Mouse (Mus musculus): ENCODE results near the gene Dhrs13. TPM values are rescaled to one million over a fixed set of nuclear protein-coding genes. Genes with fewer than 3 reads are reported as not detected.

Dhrs13 gene
- polyA plus RNA-seq (2012; ENCODE audit: insufficient read depth, insufficient read length, low replicate concordance, missing spikeins), result not detected in 2 replicates

- H3K4me3 ChIP-seq (ENCODE audit: insufficient read depth, low read depth, low read length), result peak within 1 kb of the TSS; percentile 62
- WGBS, result under 1% methylated on average over 96 of the region's 96 CpGs
- 0 out of 2 replicates have a peak within 1 kb of the TSS, but pooled peaks have one; percentile 11 for H3K27ac ChIP-seq (ENCODE audit: insufficient read depth, low read depth, low read length)
- TF ChIP-seq CTCF (IDR thresholded peaks at IDR 0.05; ENCODE audit: insufficient read depth, low read depth, low read length) (peak; percentile 88), POLR2A (IDR thresholded peaks at IDR 0.05; ENCODE audit: insufficient read depth, low read depth, low read length) (peak; percentile 55; the same call in 1 of the 2 replicates)
- H3K4me1 ChIP-seq (ENCODE audit: control insufficient read depth, insufficient read depth, low read length), result peaks cover 5% of the 10 kb centered on the region; the same call in 1 of the 2 replicates
These were observed at the start of gene Dhrs13 for GRCm38 (mm10) chr11:78031947-78032808. Gene Dhrs13 (plus strand): TSS chr11:78032280.

GRCm38 (mm10) chr11:77982441-77982905 is 49.6 kb upstream of the Dhrs13 start, which contains the start of gene Phf12:
Gene Phf12 (plus strand): TSS chr11:77982754.
- H3K4me1 ChIP-seq (ENCODE audit: control insufficient read depth, insufficient read depth, low read length), result peaks cover 5% of the 10 kb centered on the region; the same call in 1 of the 2 replicates
- no peak for TF ChIP-seq CTCF (IDR thresholded peaks at IDR 0.05; ENCODE audit: insufficient read depth, low read depth, low read length)
- peak; percentile 92 for TF ChIP-seq POLR2A (IDR thresholded peaks at IDR 0.05; ENCODE audit: insufficient read depth, low read depth, low read length)
- under 1% methylated on average over 62 of the region's 62 CpGs for WGBS

GRCm38 (mm10) chr11:77983191-77983936 is 48.7 kb upstream of the Dhrs13 start:
- peak overlapping the region; percentile 95 for H3K27ac ChIP-seq (ENCODE audit: insufficient read depth, low read depth, low read length)
- peaks cover 5% of the 10 kb centered on the region; the same call in 1 of the 2 replicates for H3K4me1 ChIP-seq (ENCODE audit: control insufficient read depth, insufficient read depth, low read length)
- peak overlapping the region; percentile 96 for H3K4me3 ChIP-seq (ENCODE audit: insufficient read depth, low read depth, low read length)
- WGBS, result under 1% methylated on average over 32 of the region's 32 CpGs
- no peak for TF ChIP-seq POLR2A (IDR thresholded peaks at IDR 0.05; ENCODE audit: insufficient read depth, low read depth, low read length)
- no peak for TF ChIP-seq CTCF (IDR thresholded peaks at IDR 0.05; ENCODE audit: insufficient read depth, low read depth, low read length)

More at GRCm38 (mm10) chr11:77982441-77982905, 49.6 kb upstream of the Dhrs13 start, which contains the start of gene Phf12:
- Histone ChIP-seq H3K4me3 (ENCODE audit: insufficient read depth, low read depth, low read length) (peak within 1 kb of the TSS; percentile 96), H3K27ac (ENCODE audit: insufficient read depth, low read depth, low read length) (peak within 1 kb of the TSS; percentile 100)

- Histone ChIP-seq H3K4me1 (ENCODE audit: control insufficient read depth, insufficient read depth, low read length) (peaks cover 9% of the 10 kb centered on the region; the same call in 1 of the 2 replicates), H3K4me3 (ENCODE audit: insufficient read depth, low read depth, low read length) (peak overlapping the region; percentile 96), H3K27ac (ENCODE audit: insufficient read depth, low read depth, low read length) (peak overlapping the region; percentile 95)
- no peak for TF ChIP-seq CTCF (IDR thresholded peaks at IDR 0.05; ENCODE audit: insufficient read depth, low read depth, low read length)
- TF ChIP-seq POLR2A (IDR thresholded peaks at IDR 0.05; ENCODE audit: insufficient read depth, low read depth, low read length), result peak; percentile 73; the same call in 1 of the 2 replicates
- under 1% methylated on average over 56 of the region's 63 CpGs for WGBS
These were observed 47.9 kb upstream of the Dhrs13 start for GRCm38 (mm10) chr11:77983937-77984835.

- WGBS, result 0% methylated on average over 13 of the region's 13 CpGs
- Histone ChIP-seq H3K4me1 (ENCODE audit: control insufficient read depth, insufficient read depth, low read length) (peaks cover 10% of the 10 kb centered on the region; the same call in 1 of the 2 replicates), H3K27ac (ENCODE audit: insufficient read depth, low read depth, low read length) (peak overlapping the region; percentile 95), H3K4me3 (ENCODE audit: insufficient read depth, low read depth, low read length) (peak overlapping the region; percentile 96)
- TF ChIP-seq POLR2A (IDR thresholded peaks at IDR 0.05; ENCODE audit: insufficient read depth, low read depth, low read length), result no peak
- no peak for TF ChIP-seq CTCF (IDR thresholded peaks at IDR 0.05; ENCODE audit: insufficient read depth, low read depth, low read length)
These were observed 47.2 kb upstream of the Dhrs13 start for GRCm38 (mm10) chr11:77984836-77985231.

- TF ChIP-seq CTCF (IDR thresholded peaks at IDR 0.05; ENCODE audit: insufficient read depth, low read depth, low read length) (no peak), POLR2A (IDR thresholded peaks at IDR 0.05; ENCODE audit: insufficient read depth, low read depth, low read length) (no peak)
- WGBS, result 61% methylated on average over 3 of the region's 3 CpGs
- Histone ChIP-seq H3K4me3 (ENCODE audit: insufficient read depth, low read depth, low read length) (no peak overlapping the region), H3K4me1 (ENCODE audit: control insufficient read depth, insufficient read depth, low read length) (peaks cover 7% of the 10 kb centered on the region; the same call in 1 of the 2 replicates), H3K27ac (ENCODE audit: insufficient read depth, low read depth, low read length) (peak overlapping the region; percentile 14; the same call in 1 of the 2 replicates)
These were observed 46.5 kb upstream of the Dhrs13 start for GRCm38 (mm10) chr11:77985541-77986065.

GRCm38 (mm10) chr11:77989071-77989690 is 42.9 kb upstream of the Dhrs13 start:
- Histone ChIP-seq H3K4me3 (ENCODE audit: insufficient read depth, low read depth, low read length) (no peak overlapping the region), H3K27ac (ENCODE audit: insufficient read depth, low read depth, low read length) (no peak overlapping the region), H3K4me1 (ENCODE audit: control insufficient read depth, insufficient read depth, low read length) (0 out of 2 replicates have a peak, but pooled peaks cover 7% of the 10 kb centered on the region)
- TF ChIP-seq POLR2A (IDR thresholded peaks at IDR 0.05; ENCODE audit: insufficient read depth, low read depth, low read length), result no peak
- no peak for TF ChIP-seq CTCF (IDR thresholded peaks at IDR 0.05; ENCODE audit: insufficient read depth, low read depth, low read length)
- 65% methylated on average over 13 of the region's 13 CpGs for WGBS
